Mouse (Mus musculus): ENCODE results near the gene Fam196a. TPM values are rescaled to one million over a fixed set of nuclear protein-coding genes. Genes with fewer than 3 reads are reported as not detected.
A peak's percentile ranks its signal among the peaks of the same experiment; 100 is the strongest.

Fam196a gene
- polyA plus RNA-seq, 1 experiment from 2014 or later, result 3.0 TPM

DNA sequence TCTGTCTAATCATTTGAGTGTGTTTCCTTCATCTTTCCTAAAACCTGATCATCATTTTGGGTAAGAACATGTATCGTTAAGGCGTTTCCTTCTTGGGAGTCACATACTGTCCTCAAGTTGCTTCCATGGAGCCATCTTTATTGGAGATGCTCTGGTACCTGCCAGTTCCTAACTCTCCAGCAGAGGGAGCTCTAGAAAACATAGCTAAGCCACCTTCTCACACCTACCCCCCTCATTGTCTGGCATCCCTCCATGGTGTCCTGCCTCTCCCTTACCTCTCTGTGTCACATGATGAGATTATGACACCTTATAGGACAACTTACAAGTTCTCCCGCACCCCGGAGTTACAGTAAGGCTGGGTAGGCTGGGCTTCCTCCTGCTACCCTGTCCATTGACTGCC is 45.3 kb downstream of the Fam196a start:
- DNase-seq (ENCODE audit: low spot score), result no peak
- WGBS, result 79% methylated on average over 4 of the region's 4 CpGs
- Histone ChIP-seq H3K4me3 (no peak overlapping the region), H3K4me1 (no peaks in the 10 kb centered on the region), H3K27me3 (ENCODE audit: low read depth, poor library complexity, severe bottlenecking) (no peaks in the 10 kb centered on the region), H3K9me3 (replicated peaks) (no peaks in the 10 kb centered on the region), H3K27ac (no peak overlapping the region), H3K36me3 (peaks cover 9% of the 10 kb centered on the region; the same call in 1 of the 2 replicates)

DNA sequence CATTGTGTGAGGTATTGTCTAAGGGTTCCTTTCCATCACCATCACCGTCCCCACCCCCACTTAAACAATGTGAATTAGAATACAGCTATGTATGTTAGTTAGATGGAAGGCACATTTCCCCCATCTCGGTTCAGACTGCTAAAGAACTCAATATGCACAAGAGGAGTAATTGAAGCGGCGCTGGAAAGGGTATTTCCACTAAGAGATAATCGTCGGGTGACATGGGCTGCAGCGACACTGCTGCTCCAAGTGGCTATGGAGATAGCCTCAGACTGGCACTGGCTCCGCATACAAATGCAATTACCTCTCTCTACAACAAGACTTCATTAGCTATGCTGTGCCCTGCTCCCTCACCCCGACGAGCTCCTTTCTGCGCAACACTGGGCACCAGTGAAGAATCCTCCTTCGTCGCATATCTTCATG is 45.8 kb downstream of the Fam196a start:
- 94% methylated on average over 13 of the region's 13 CpGs for WGBS
- no peaks in the 10 kb centered on the region for H3K4me1 ChIP-seq

DNA sequence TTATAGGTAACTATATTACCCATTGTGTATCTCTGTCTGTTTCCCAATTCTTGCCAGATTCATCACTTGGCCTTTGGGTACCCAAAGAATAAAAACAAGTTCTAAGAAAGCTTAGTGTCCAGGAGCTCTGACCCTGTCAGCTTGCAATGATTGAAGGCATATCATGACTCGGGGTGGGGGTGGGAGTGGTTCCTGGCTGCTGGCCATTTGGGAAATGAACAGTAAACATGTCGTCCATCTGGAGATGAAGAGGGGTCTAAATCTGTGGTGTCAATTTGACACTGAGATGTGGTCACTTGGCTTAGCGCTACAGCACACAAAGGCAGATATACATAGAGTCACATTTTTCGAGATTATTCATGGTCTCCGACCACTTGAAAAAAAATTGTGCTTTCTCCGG is 54.7 kb downstream of the Fam196a start:
- Histone ChIP-seq H3K27ac (no peak overlapping the region), H3K27me3 (ENCODE audit: low read depth, poor library complexity, severe bottlenecking) (no peaks in the 10 kb centered on the region), H3K36me3 (0 out of 2 replicates have a peak, but pooled peaks cover 5% of the 10 kb centered on the region), H3K4me3 (no peak overlapping the region), H3K4me1 (peaks cover 14% of the 10 kb centered on the region), H3K9me3 (replicated peaks) (no peaks in the 10 kb centered on the region)
- WGBS, result 77% methylated on average over 6 of the region's 6 CpGs
- DNase-seq (ENCODE audit: low spot score), result no peak

More for the DNA sequence above, 45.8 kb downstream of the Fam196a start:
- Histone ChIP-seq H3K4me3 (no peak overlapping the region), H3K36me3 (peaks cover 14% of the 10 kb centered on the region; the same call in 1 of the 2 replicates), H3K9me3 (replicated peaks) (no peaks in the 10 kb centered on the region), H3K27ac (no peak overlapping the region), H3K27me3 (ENCODE audit: low read depth, poor library complexity, severe bottlenecking) (no peaks in the 10 kb centered on the region)
- no peak for DNase-seq (ENCODE audit: low spot score)

DNA sequence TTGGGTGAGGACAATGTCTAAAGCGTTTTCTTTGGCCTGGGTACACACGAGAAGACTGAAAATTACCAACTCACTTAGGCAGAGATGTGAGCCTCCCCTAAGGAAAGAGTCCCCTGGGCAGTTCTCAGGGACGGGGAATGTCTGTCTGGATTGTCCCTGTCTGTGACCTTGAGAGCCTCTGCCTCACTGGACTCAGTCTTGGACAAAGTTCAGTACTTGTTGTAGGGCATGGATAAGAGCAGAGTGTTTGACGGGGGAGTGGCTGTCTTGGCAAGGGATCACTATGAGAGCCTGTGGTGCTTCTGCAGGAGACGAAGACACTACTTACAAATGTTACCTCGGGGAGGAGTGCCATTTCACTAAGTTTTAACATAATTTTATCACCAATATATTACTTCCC is 57.8 kb downstream of the Fam196a start:
- no peaks in the 10 kb centered on the region for H3K9me3 ChIP-seq (replicated peaks)
- H3K27me3 ChIP-seq (ENCODE audit: low read depth, poor library complexity, severe bottlenecking), result no peaks in the 10 kb centered on the region
- 85% methylated on average over 6 of the region's 6 CpGs for WGBS
- H3K36me3 ChIP-seq, result peaks cover 20% of the 10 kb centered on the region
- H3K4me1 ChIP-seq, result peaks cover 14% of the 10 kb centered on the region
- H3K27ac ChIP-seq, result no peak overlapping the region
- DNase-seq (ENCODE audit: low spot score), result no peak
- H3K4me3 ChIP-seq, result no peak overlapping the region

DNA sequence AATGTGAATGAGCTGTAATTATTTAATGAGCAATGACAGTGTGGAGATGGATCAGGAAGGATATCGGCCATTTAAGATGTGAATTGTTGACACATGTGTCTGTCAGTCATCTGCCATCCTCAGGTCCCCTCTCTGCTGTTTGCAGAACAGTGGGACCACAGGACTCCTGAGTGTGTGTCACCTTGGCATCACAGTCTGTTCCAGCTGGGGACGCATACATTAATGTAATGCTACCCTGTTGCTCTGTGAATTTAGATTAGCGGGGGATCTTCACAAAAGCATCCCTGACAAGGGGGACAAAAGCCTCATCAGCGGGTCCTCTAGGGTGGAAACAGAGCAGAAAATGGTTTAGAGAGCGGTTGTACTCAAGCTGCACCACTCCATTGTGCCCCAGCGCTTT is 59.2 kb downstream of the Fam196a start:
- Histone ChIP-seq H3K36me3 (peaks cover 32% of the 10 kb centered on the region), H3K4me1 (peaks cover 14% of the 10 kb centered on the region), H3K27ac (no peak overlapping the region), H3K4me3 (no peak overlapping the region), H3K27me3 (ENCODE audit: low read depth, poor library complexity, severe bottlenecking) (no peaks in the 10 kb centered on the region), H3K9me3 (replicated peaks) (no peaks in the 10 kb centered on the region)
- DNase-seq (ENCODE audit: low spot score), result no peak
- 85% methylated on average over 6 of the region's 6 CpGs for WGBS

DNA sequence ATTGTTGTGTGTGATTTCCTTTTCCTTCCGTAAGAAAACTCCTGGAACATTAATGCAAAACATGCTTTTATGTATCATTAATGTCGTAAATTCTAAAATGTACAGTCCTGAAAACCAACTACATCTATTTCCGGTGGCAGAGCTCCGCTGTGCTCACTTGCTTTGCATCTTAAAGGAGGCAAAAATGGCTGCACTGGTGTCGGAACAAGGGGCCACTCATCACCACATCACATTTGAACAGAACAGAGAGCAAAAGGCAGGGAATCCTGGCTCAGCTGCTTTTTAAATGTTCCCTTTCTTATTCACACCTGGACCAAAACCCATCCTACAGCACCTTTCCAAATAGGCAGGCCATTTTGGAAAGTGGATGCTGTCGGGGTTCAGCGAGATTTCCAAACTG is 65.2 kb downstream of the Fam196a start:
- Histone ChIP-seq H3K27ac (no peak overlapping the region), H3K27me3 (ENCODE audit: low read depth, poor library complexity, severe bottlenecking) (no peaks in the 10 kb centered on the region), H3K4me1 (no peaks in the 10 kb centered on the region), H3K4me3 (no peak overlapping the region), H3K9me3 (replicated peaks) (no peaks in the 10 kb centered on the region), H3K36me3 (peaks cover 34% of the 10 kb centered on the region)
- WGBS, result 90% methylated on average over 7 of the region's 7 CpGs
- DNase-seq (ENCODE audit: low spot score), result no peak

DNA sequence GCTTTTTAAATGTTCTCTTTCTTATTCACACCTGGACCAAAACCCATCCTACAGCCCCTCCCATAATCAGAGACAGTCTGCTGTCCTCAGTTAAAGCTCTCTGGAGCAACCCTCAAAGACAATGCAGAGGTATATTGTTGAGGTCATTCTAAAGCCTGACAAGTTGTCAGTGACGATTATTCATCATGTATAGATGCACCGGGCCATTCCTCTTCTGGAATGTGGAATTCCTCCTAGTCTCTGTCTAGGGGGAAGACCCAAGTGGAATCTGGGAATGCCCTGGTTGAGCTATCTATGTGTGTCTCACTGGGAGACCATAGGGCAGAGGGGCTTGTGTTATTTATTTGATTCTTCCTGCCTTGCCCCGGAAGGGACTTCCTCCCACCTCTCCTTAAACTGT is 65.7 kb downstream of the Fam196a start:
- WGBS, result 85% methylated on average over 3 of the region's 3 CpGs
- DNase-seq (ENCODE audit: low spot score), result no peak
- H3K4me1 ChIP-seq, result no peaks in the 10 kb centered on the region
- peaks cover 32% of the 10 kb centered on the region for H3K36me3 ChIP-seq
- no peak overlapping the region for H3K27ac ChIP-seq
- no peak overlapping the region for H3K4me3 ChIP-seq
- H3K9me3 ChIP-seq (replicated peaks), result no peaks in the 10 kb centered on the region
- no peaks in the 10 kb centered on the region for H3K27me3 ChIP-seq (ENCODE audit: low read depth, poor library complexity, severe bottlenecking)

DNA sequence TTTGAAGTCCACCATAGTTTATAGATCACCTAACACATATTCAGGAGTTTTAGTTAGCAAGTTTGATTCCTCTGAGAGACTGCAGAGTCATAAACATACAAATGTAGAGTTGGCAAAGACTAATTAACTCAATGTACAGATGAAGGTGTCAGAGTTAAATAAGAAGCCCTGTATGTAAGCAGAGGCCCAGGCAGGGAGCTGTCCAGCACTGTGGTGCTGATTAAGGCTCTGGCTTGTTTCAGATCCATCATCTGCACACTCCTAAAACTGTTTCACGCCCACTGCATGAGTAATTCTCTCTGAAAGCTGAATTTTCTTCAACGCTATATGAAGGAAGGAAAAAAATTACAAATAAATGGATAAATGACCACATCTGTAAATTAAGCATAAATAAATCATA is 74.1 kb downstream of the Fam196a start:
- DNase-seq (ENCODE audit: low spot score), result peak; percentile 70
- no peak overlapping the region for H3K4me3 ChIP-seq
- H3K9me3 ChIP-seq (replicated peaks), result no peaks in the 10 kb centered on the region
- H3K4me1 ChIP-seq, result peaks cover 21% of the 10 kb centered on the region
- peaks cover 10% of the 10 kb centered on the region for H3K36me3 ChIP-seq
- WGBS, result 84% methylated on average over 2 of the region's 2 CpGs
- no peak overlapping the region for H3K27ac ChIP-seq
- no peaks in the 10 kb centered on the region for H3K27me3 ChIP-seq (ENCODE audit: low read depth, poor library complexity, severe bottlenecking)

DNA sequence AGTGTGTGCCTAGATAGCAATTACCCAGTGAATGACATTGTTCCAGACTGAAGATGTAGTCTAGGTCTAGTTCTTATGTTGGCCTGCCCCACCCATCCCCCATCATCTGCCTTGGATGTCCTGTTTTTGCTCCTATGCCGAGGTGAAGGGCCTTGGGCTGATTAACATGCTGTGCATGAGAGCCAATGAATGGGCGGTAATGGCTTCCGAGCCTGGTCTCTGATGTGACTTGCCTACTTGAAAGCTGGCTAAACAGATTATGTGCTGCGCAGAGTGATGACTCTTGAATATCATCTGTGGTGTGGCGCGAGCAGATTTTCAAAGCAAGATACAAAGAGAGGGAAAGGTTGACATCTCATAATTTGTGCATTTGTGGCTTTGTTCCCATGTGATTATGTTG is 76.2 kb downstream of the Fam196a start:
- Histone ChIP-seq H3K4me3 (no peak overlapping the region), H3K9me3 (replicated peaks) (no peaks in the 10 kb centered on the region), H3K4me1 (peaks cover 21% of the 10 kb centered on the region), H3K36me3 (peaks cover 10% of the 10 kb centered on the region), H3K27me3 (ENCODE audit: low read depth, poor library complexity, severe bottlenecking) (no peaks in the 10 kb centered on the region), H3K27ac (no peak overlapping the region)
- DNase-seq (ENCODE audit: low spot score), result no peak
- 87% methylated on average over 6 of the region's 6 CpGs for WGBS

DNA sequence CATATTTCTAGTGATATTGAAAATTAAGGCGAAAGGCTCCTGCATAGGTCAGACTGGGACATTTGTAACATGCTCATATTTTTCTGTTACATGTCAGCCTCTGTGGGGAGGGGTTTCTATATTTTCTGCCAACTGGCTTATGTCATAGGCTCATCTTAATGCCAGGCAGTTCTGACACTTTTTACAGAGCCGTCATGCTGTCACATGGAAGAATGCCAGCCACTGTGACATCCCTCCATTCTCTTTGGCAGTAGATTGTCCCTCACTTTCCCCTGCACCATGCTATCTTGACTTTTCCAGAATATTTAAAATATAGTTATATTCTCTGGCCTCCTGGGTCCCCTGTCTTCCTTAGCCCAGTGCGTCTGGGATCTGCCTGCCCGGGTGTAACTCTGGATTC is 95.5 kb downstream of the Fam196a start:
- H3K27me3 ChIP-seq (ENCODE audit: low read depth, poor library complexity, severe bottlenecking), result no peaks in the 10 kb centered on the region
- WGBS, result 94% methylated on average over 4 of the region's 4 CpGs
- H3K36me3 ChIP-seq, result peaks cover 8% of the 10 kb centered on the region; the same call in 1 of the 2 replicates
- no peak for DNase-seq (ENCODE audit: low spot score)
- no peak overlapping the region for H3K27ac ChIP-seq
- H3K9me3 ChIP-seq (replicated peaks), result no peaks in the 10 kb centered on the region
- no peaks in the 10 kb centered on the region for H3K4me1 ChIP-seq
- H3K4me3 ChIP-seq, result no peak overlapping the region

DNA sequence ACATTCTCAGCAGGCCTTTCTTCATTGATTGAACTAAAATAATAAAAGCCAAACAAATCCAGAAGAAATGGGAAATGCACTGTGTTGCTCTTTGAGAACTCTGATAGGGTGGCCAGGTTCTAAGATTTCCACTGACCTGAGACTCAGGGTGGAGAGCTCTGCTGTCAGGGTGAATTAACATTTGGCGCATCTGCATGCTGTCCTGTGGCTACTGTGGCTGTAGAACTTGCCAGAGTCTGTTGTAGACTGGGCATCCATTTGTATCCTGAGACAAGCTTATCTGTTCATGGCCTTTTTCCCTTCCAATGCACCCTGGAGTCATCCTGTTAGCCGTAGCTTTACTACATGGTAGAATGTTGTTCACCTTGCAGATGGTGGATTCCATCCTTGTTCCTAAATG is 98.2 kb downstream of the Fam196a start:
- H3K9me3 ChIP-seq (replicated peaks), result no peaks in the 10 kb centered on the region
- H3K4me1 ChIP-seq, result no peaks in the 10 kb centered on the region
- no peak for DNase-seq (ENCODE audit: low spot score)
- no peak overlapping the region for H3K4me3 ChIP-seq
- peaks cover 8% of the 10 kb centered on the region; the same call in 1 of the 2 replicates for H3K36me3 ChIP-seq
- WGBS, result 91% methylated on average over 2 of the region's 2 CpGs
- no peak overlapping the region for H3K27ac ChIP-seq
- no peaks in the 10 kb centered on the region for H3K27me3 ChIP-seq (ENCODE audit: low read depth, poor library complexity, severe bottlenecking)

Data from limb, embryonic 10.5 days (tissue).